Mouse (Mus musculus): ENCODE data around the gene Cdc42se1. TPM values are rescaled to one million over a fixed set of nuclear protein-coding genes. Genes with fewer than 3 reads are reported as not detected.

Gene Cdc42se1
- total RNA-seq, 2 experiments from 2014 or later, result 12.4 to 17.1 TPM

GRCm38 (mm10) chr3:95218466-95219137, 9.9 kb upstream of the Cdc42se1 start:
- no peak for DNase-seq (ENCODE audit: low spot score)

- no peak for DNase-seq (ENCODE audit: low spot score)
Observed at GRCm38 (mm10) chr3:95223041-95223440, 5.5 kb upstream of the Cdc42se1 start.

GRCm38 (mm10) chr3:95224295-95224694, 4.2 kb upstream of the Cdc42se1 start:
- DNase-seq (ENCODE audit: low spot score), result peak; percentile 31

- DNase-seq (ENCODE audit: low spot score), result no peak
Observed at GRCm38 (mm10) chr3:95227214-95227613, 1.3 kb upstream of the Cdc42se1 start.

- DNase-seq (ENCODE audit: low spot score), result no peak
Observed at GRCm38 (mm10) chr3:95228894-95229780, 605 bp downstream of the Cdc42se1 start.

GRCm38 (mm10) chr3:95229781-95230494, 1.4 kb downstream of the Cdc42se1 start:
- DNase-seq (ENCODE audit: low spot score), result peak; percentile 54

- peak; percentile 20 for DNase-seq (ENCODE audit: low spot score)
Observed at GRCm38 (mm10) chr3:95230495-95231297, 2.2 kb downstream of the Cdc42se1 start.

- no peak for DNase-seq (ENCODE audit: low spot score)
Observed at GRCm38 (mm10) chr3:95231298-95232221, 3.0 kb downstream of the Cdc42se1 start, which contains the start of gene Mllt11. Gene Mllt11, minus strand, starts transcription at chr3:95232171.

- no peak for DNase-seq (ENCODE audit: low spot score)
Observed at GRCm38 (mm10) chr3:95232771-95233170, 4.2 kb downstream of the Cdc42se1 start.

- no peak for DNase-seq (ENCODE audit: low spot score)
Observed at GRCm38 (mm10) chr3:95233303-95233980, 4.9 kb downstream of the Cdc42se1 start.

- no peak for DNase-seq (ENCODE audit: low spot score)
Observed at GRCm38 (mm10) chr3:95235386-95236301, 7.1 kb downstream of the Cdc42se1 start.

GRCm38 (mm10) chr3:95237541-95238099, 9.1 kb downstream of the Cdc42se1 start:
- no peak for DNase-seq (ENCODE audit: low spot score)

- no peak for DNase-seq (ENCODE audit: low spot score)
Observed at GRCm38 (mm10) chr3:95239022-95239421, 10.5 kb downstream of the Cdc42se1 start.

- DNase-seq (ENCODE audit: low spot score), result no peak
Observed at GRCm38 (mm10) chr3:95239971-95240370, 11.4 kb downstream of the Cdc42se1 start.

- DNase-seq (ENCODE audit: low spot score), result no peak
Observed at GRCm38 (mm10) chr3:95240900-95241299, 12.4 kb downstream of the Cdc42se1 start.

- DNase-seq (ENCODE audit: low spot score), result no peak
Observed at GRCm38 (mm10) chr3:95241498-95241897, 13.0 kb downstream of the Cdc42se1 start, which contains the start of gene Gm128. Gene Gm128, minus strand, starts transcription at chr3:95241598.

GRCm38 (mm10) chr3:95243086-95243485, 14.6 kb downstream of the Cdc42se1 start:
- DNase-seq (ENCODE audit: low spot score), result no peak
